Mouse (Mus musculus) cerebellum, adult 2 months (tissue): Measurements from ENCODE around the gene Fam107b.

Experiments
- CTCF ChIP-seq: fragments of 200-500 bp; IDR thresholded peaks from 2 replicates; pipeline ENCODE4 v1.5.1; 2011; ENCODE audit warnings: low read depth, mild to moderate bottlenecking, control low read depth, low read length, moderate library complexity, borderline replicate concordance; ENCODE audit not compliant: insufficient read depth
- POLR2A ChIP-seq: fragments of 200-500 bp; IDR thresholded peaks from 2 replicates; pipeline ENCODE4 v1.6.1; 2011; ENCODE audit warnings: low read length, control low read depth, borderline replicate concordance; ENCODE audit not compliant: insufficient read depth

GRCm38 (mm10) chr2:3585231-3585783, 15.0 kb downstream of the Fam107b start:
- TF ChIP-seq CTCF (no peak), POLR2A (no peak)
